Mouse (Mus musculus) CH12F3 (cell line): Measurements from ENCODE around the gene Tmem79.
"Not testable (repeated sequence)": the region's sequence is repeated elsewhere in the genome, so short reads cannot be mapped to it uniquely, and the experiment has no call there.

Source experiments
- in situ Hi-C: fragments of 300-500 bp; cut with MboI; formaldehyde crosslinking; loops from 2 replicates; pipeline ENCODE4 v1.14.3; 2020; ENCODE audit warnings: low sequenced_read_pairs

Gene Tmem79

GRCm38 (mm10) chr3:88336058-88337013 lies at the start of gene Tmem79, which contains the start of gene Smg5:
Tmem79 (minus strand) TSS chr3:88336148.
Smg5 (plus strand) TSS chr3:88336260.
- in situ Hi-C loops: no loop called here

- in situ Hi-C loops: no loop called here
These were observed 48.4 kb upstream of the Tmem79 start, which contains the start of gene Bglap for GRCm38 (mm10) chr3:88384364-88384763. Bglap (minus strand) TSS chr3:88384464.

- in situ Hi-C loops: not testable (repeated sequence)
These were observed 46.4 kb upstream of the Tmem79 start for GRCm38 (mm10) chr3:88382383-88382782.

GRCm38 (mm10) chr3:88381389-88382315 lies 45.7 kb upstream of the Tmem79 start:
- in situ Hi-C loops: not testable (repeated sequence)

- in situ Hi-C loops: not testable (repeated sequence)
These were observed 42.7 kb upstream of the Tmem79 start, which contains the start of gene Bglap2 for GRCm38 (mm10) chr3:88378599-88378998. Bglap2 (minus strand) TSS chr3:88378699.

- in situ Hi-C loops: not testable (repeated sequence)
These were observed 40.7 kb upstream of the Tmem79 start for GRCm38 (mm10) chr3:88376644-88377043.

- in situ Hi-C loops: not testable (repeated sequence)
These were observed 40.0 kb upstream of the Tmem79 start for GRCm38 (mm10) chr3:88375750-88376626.

GRCm38 (mm10) chr3:88372643-88373042 lies 36.7 kb upstream of the Tmem79 start, which contains the start of gene Bglap3:
Bglap3 (minus strand) TSS chr3:88372743.
- in situ Hi-C loops: not testable (repeated sequence)

GRCm38 (mm10) chr3:88368511-88368910 lies 32.6 kb upstream of the Tmem79 start:
- in situ Hi-C loops: not testable (repeated sequence)

GRCm38 (mm10) chr3:88367517-88367916 lies 31.6 kb upstream of the Tmem79 start:
- in situ Hi-C loops: not testable (repeated sequence)

- in situ Hi-C loops: not testable (repeated sequence)
These were observed 31.0 kb upstream of the Tmem79 start for GRCm38 (mm10) chr3:88366830-88367428.

GRCm38 (mm10) chr3:88365705-88366361 lies 29.9 kb upstream of the Tmem79 start:
- in situ Hi-C loops: no loop called here

GRCm38 (mm10) chr3:88364337-88364736 lies 28.4 kb upstream of the Tmem79 start, which contains the start of gene Paqr6:
Paqr6 (plus strand) TSS chr3:88364584.
- in situ Hi-C loops: no loop called here

- in situ Hi-C loops: no loop called here
These were observed 27.8 kb upstream of the Tmem79 start for GRCm38 (mm10) chr3:88363700-88364099.

GRCm38 (mm10) chr3:88361612-88362313 lies 25.8 kb upstream of the Tmem79 start:
- in situ Hi-C loops: no loop called here

- in situ Hi-C loops: no loop called here
These were observed 25.1 kb upstream of the Tmem79 start for GRCm38 (mm10) chr3:88361096-88361495.

GRCm38 (mm10) chr3:88359989-88360388 lies 24.0 kb upstream of the Tmem79 start:
- in situ Hi-C loops: no loop called here

- in situ Hi-C loops: no loop called here
These were observed 23.6 kb upstream of the Tmem79 start for GRCm38 (mm10) chr3:88359584-88359983.
